Mouse (Mus musculus): ENCODE measurements around the gene Smgc.
"Not testable (repeated sequence)": the region's sequence is repeated elsewhere in the genome, so short reads cannot be mapped to it uniquely, and the experiment has no call there.

The Smgc gene

DNA sequence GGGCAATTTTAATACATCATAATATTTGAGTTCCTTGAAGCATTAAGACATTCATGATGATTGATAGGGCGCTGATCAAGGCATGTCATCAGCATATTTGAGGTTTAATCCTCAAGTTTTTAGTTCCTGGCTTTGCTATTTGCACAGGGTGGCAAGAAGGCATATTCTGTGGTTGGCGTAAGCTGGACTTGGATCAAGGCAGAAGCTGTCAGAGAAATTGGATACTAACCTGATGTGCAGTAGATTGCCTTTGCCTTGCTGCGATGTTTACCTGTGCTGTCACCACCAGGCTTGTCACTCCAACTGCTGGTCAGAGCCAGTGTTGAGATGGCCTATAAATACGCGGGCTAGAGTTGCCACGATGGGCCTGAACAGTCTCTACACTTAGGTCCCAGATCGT, at the start of gene Smgc:
Gene Smgc (plus strand): TSS at position 301 of the 400 bp plus-strand sequence.
- DNase-seq (ENCODE audit: low spot score in 2 of 2), result no peak

GRCm38 (mm10) chr15:91788338-91788737, 49.7 kb upstream of the Smgc start:
- no peak for DNase-seq (ENCODE audit: low spot score in 2 of 2)

GRCm38 (mm10) chr15:91806463-91806862, 31.6 kb upstream of the Smgc start:
- DNase-seq (ENCODE audit: low spot score in 2 of 2), result no peak

DNA sequence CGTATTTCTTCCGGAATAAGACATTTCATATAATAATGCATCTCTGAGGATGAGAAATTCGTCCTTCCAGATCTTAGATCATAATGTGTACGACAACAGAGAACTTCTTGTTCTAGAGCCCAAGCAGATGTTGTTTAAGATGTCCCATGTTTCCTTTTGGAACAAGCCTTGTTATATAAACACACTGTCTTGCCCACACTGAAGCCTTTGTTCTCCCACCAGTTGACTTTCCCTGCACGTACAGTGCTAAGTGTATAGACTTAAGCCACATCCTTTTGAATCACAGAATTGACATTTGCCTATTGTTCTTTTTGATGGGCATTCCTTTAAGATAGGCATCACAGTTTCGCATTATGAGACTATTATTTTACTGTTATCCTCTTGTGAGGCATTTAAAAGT, 2.7 kb upstream of the Smgc start:
- DNase-seq (ENCODE audit: low spot score in 2 of 2), result no peak

DNA sequence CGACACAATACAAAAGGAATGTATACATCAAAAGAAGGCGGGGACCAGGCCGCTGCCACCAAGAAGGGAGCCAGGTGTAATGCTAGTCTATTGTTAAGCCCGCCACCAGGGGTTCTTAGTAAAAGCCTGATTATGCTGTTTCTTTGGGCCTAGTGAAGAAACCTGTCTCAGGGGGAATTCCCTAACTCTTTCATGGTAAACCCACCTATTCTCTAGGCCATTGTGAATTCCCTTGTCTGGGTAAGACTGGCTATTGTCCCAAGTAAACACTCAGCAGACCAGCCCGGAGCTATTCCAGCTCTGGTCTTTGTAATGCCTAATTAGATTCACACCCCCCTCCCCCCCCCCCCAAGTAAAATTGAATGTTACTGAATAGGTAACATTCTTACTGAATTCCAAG, 26.1 kb downstream of the Smgc start:
- DNase-seq (ENCODE audit: low spot score in 2 of 2), result not testable (repeated sequence)

GRCm38 (mm10) chr15:91900245-91900644, 62.2 kb downstream of the Smgc start:
- DNase-seq (ENCODE audit: low spot score in 2 of 2), result peak in 1 of 2 experiments; percentile 10

DNA sequence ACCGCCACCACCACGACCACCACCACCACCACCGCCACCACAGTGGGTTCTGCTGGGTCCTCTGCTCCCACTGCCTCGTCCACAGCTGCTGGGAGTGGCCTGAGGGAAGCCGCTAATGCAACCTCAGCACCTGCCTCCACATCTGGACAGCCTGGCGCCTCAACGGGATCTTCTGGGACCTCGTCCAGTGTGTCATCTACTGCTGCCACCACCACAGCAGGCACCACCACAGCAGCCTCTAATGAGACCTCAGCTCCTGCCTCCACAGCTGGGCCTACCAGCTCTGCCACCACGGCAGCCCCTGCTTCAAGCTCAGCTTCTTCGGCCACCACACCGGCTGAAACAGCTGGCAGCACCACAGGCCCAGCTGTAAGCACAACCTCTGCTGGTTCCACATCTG, 69.0 kb downstream of the Smgc start:
- peak; percentile 44 to 59 for DNase-seq (ENCODE audit: low spot score in 2 of 2)

Measured in frontal cortex, postnatal 10 days (tissue).